Mouse (Mus musculus): ENCODE results near the gene Vwa5b1.

- TF ChIP-seq MAFK (IDR thresholded peaks at IDR 0.05; ENCODE audit: insufficient read depth, low read depth, low read length) = no peak
- no peak for TF ChIP-seq HCFC1 (IDR thresholded peaks at IDR 0.05; ENCODE audit: borderline replicate concordance, insufficient read depth, low read length)
- no peak for TF ChIP-seq CHD2 (IDR thresholded peaks at IDR 0.05; ENCODE audit: low read depth, low read length)
- TF ChIP-seq ZNF384 (IDR thresholded peaks at IDR 0.05; ENCODE audit: low read depth, low read length) = no peak
- no peak for TF ChIP-seq ZC3H11A (IDR thresholded peaks at IDR 0.05; ENCODE audit: borderline replicate concordance, low read depth, low read length)
Observed at GRCm38 (mm10) chr4:138597904-138598347, 37.8 kb downstream of the Vwa5b1 start.

Measured in ES-E14 (cell line).